Mouse (Mus musculus): ENCODE data around the gene Ppp3ca. TPM values are rescaled to one million over a fixed set of nuclear protein-coding genes. Genes with fewer than 3 reads are reported as not detected.

The Ppp3ca gene
- polyA plus RNA-seq, 1 experiment from 2014 or later: 82.4 TPM

- H3K9me3 ChIP-seq (replicated peaks): no peaks in the 10 kb centered on the region
- no peak overlapping the region for H3K4me3 ChIP-seq
- no peaks in the 10 kb centered on the region for H3K4me1 ChIP-seq
- H3K9ac ChIP-seq: no peak overlapping the region
- no peak overlapping the region for H3K27ac ChIP-seq
- no peaks in the 10 kb centered on the region for H3K36me3 ChIP-seq (ENCODE audit: poor library complexity, severe bottlenecking)
- H3K27me3 ChIP-seq: no peaks in the 10 kb centered on the region
- WGBS: 83% methylated on average over 5 of the region's 5 CpGs
- no peak overlapping the region for H3K4me2 ChIP-seq
- no peak; the same call in 1 of the 2 replicates for ATAC-seq
Observed at GRCm38 (mm10) chr3:136980915-136981588, 311.1 kb downstream of the Ppp3ca start.

- no peaks in the 10 kb centered on the region for H3K36me3 ChIP-seq (ENCODE audit: poor library complexity, severe bottlenecking)
- 83% methylated on average over 4 of the region's 4 CpGs for WGBS
- no peak overlapping the region for H3K4me3 ChIP-seq
- H3K4me2 ChIP-seq: no peak overlapping the region
- H3K9me3 ChIP-seq (replicated peaks): no peaks in the 10 kb centered on the region
- no peak overlapping the region for H3K9ac ChIP-seq
- no peak overlapping the region for H3K27ac ChIP-seq
- no peaks in the 10 kb centered on the region for H3K4me1 ChIP-seq
- ATAC-seq: no peak
- no peaks in the 10 kb centered on the region for H3K27me3 ChIP-seq
Observed at GRCm38 (mm10) chr3:136981589-136981924, 311.6 kb downstream of the Ppp3ca start.

- ATAC-seq: no peak
- Histone ChIP-seq H3K9me3 (replicated peaks) (no peaks in the 10 kb centered on the region), H3K36me3 (ENCODE audit: poor library complexity, severe bottlenecking) (no peaks in the 10 kb centered on the region), H3K4me1 (no peaks in the 10 kb centered on the region), H3K4me2 (no peak overlapping the region), H3K9ac (no peak overlapping the region), H3K27me3 (no peaks in the 10 kb centered on the region), H3K4me3 (no peak overlapping the region), H3K27ac (no peak overlapping the region)
- WGBS: 90% methylated on average over 11 of the region's 11 CpGs
Observed at GRCm38 (mm10) chr3:136982021-136982420, 312.1 kb downstream of the Ppp3ca start.

GRCm38 (mm10) chr3:136986096-136986881 is 316.4 kb downstream of the Ppp3ca start:
- no peaks in the 10 kb centered on the region for H3K27me3 ChIP-seq
- H3K27ac ChIP-seq: no peak overlapping the region
- no peak overlapping the region for H3K9ac ChIP-seq
- ATAC-seq: no peak
- H3K4me1 ChIP-seq: no peaks in the 10 kb centered on the region
- no peak overlapping the region for H3K4me3 ChIP-seq
- H3K9me3 ChIP-seq (replicated peaks): 0 out of 2 replicates have a peak, but pooled peaks cover 3% of the 10 kb centered on the region
- H3K36me3 ChIP-seq (ENCODE audit: poor library complexity, severe bottlenecking): no peaks in the 10 kb centered on the region
- WGBS: 35% methylated on average over 3 of the region's 3 CpGs
- H3K4me2 ChIP-seq: no peak overlapping the region

Small RNAs within 50 kb of the gene (microRNA-seq; reads per million reads assigned to microRNA genes)
- not detected for gene Gm44327

Measured in forebrain, embryonic 13.5 days (tissue).